Mouse (Mus musculus) spleen, postnatal 14 days (tissue): ENCODE data around the gene Gprin3.

Source experiments
- DNase-seq, 2 experiments: peaks; one replicate each; pipeline ENCODE4 v3.0.0; 2021 to 2022; ENCODE audit warnings: low spot score in 2 of 2

The Gprin3 gene

GRCm38 (mm10) chr6:59425824-59426533 lies at the start of gene Gprin3:
TSS of gene Gprin3 (minus strand) at chr6:59426294.
- DNase-seq, result peak; percentile 27 to 48

GRCm38 (mm10) chr6:59458861-59459260 lies 32.8 kb upstream of the Gprin3 start:
- DNase-seq, result no peak

DNA sequence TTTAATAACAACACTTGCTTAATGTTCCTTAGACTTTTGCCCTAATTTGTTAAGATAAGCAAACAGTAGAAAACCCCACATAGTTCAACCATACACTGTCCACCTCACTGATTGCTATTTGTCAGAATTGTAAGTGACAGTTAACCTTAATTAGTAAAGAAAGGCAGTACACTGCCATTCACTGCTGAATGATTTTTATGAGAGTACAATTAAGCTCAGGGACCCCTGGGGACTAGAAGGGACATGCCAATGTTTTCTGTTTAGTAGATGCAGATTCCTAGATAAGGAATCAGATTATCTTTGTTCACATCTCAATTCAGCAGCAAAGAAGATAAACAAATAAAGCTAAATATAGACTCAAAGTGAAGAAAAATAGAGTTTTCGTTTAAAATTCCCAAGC lies 30.0 kb upstream of the Gprin3 start:
- DNase-seq, result no peak

DNA sequence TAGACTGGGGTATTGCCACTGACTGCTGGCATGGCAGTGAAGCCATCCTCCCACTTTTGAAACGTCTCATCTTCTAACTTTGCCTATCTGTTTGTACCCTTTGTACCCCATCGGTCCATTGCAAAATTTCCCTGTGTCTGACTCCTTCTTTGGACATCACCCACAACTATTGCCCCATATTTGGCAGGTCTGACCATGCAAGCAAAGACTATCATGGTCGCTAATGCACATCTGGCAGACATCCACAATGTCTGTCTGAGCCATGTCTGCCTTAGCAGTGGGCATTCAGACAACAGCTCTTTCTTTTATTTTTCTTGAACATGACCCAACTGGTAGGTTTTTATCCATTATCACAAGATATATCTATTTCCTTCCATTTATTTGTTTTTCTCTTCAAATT lies 25.3 kb upstream of the Gprin3 start:
- DNase-seq, result no peak

DNA sequence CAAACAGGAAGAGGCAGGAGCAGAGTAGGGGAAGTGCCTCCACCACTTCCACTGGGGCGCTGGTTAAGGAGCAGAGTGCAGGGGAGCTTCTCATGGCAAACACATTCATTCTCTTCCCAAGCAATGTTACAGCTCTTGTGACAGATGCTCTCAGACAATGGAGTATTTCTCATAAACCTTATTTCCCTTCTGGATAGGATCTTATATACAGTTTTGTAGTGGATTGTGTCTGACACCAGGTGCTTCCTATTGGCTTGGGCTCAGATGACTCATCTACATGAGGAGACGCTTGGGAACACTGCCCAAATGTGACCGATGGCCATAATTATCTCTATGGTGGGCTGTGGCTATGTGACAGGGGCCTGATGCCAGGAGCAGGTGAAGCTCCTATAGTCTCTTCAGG lies 19.0 kb upstream of the Gprin3 start:
- no peak for DNase-seq

GRCm38 (mm10) chr6:59435906-59436305 lies 9.8 kb upstream of the Gprin3 start:
- no peak for DNase-seq

- DNase-seq, result no peak
These were observed 7.0 kb upstream of the Gprin3 start for GRCm38 (mm10) chr6:59433116-59433515.

- DNase-seq, result no peak
These were observed 416 bp upstream of the Gprin3 start for GRCm38 (mm10) chr6:59426534-59426885.

GRCm38 (mm10) chr6:59424871-59425740 lies 988 bp downstream of the Gprin3 start:
- no peak for DNase-seq

DNA sequence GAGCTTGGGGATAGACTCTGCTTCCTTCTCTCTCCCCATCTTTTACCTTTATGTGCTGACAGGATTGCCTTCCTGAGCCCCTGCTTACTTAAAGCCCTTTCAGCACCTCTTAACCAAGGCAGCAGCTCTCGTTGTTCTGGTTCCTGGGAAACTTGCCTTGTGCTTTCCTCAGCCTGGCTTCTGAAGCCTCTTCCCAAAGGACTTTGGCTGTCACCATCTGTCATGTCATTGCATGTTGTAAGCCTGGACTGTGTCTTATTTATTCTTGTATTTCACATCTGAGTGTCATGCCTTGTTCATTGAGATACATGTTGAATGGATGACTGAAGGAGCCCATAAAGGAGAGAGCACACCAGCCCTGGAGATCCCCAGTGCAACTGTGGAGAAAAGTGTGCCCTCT lies 2.3 kb downstream of the Gprin3 start:
- no peak for DNase-seq

- no peak for DNase-seq
These were observed 6.8 kb downstream of the Gprin3 start for GRCm38 (mm10) chr6:59419264-59419663.

DNA sequence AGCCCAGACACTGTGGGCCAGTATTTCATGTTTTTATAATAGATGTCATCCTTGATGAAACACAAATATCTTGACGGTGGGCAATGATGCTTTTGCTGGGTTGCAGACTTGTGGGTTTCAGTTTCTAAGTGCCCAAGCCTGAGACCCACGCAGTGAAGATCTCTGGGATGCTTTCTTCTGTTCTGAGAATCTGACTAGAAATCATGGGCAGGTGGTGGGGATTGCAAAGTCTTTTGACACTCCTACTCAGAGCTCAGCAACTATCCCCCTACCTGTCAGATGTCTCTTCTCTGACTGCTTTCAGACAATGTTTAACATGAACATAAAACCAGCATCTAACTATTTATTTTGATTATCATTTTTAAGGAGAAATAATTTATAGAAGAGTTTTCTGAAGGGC lies 7.4 kb downstream of the Gprin3 start:
- no peak for DNase-seq

DNA sequence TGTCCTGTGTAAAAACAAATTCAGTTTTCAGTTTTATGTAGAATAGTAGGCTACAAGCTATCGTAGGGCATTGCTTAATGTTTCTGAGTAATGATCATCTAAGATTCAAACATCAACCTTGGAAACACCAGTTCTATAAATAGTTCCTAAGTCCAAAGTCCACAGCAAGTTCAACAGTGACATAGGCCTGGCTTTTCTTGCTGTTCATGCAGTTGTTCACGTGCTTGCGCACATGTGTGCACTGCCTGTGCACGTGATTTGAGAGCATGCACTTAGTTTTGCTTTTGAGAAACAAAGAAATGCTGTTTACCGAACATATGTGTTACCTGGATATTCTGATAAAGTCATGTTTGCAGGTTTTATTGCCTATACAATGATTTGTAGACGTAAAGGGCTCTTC lies 11.3 kb downstream of the Gprin3 start:
- DNase-seq, result no peak

GRCm38 (mm10) chr6:59412417-59413346 lies 13.4 kb downstream of the Gprin3 start:
- no peak for DNase-seq

DNA sequence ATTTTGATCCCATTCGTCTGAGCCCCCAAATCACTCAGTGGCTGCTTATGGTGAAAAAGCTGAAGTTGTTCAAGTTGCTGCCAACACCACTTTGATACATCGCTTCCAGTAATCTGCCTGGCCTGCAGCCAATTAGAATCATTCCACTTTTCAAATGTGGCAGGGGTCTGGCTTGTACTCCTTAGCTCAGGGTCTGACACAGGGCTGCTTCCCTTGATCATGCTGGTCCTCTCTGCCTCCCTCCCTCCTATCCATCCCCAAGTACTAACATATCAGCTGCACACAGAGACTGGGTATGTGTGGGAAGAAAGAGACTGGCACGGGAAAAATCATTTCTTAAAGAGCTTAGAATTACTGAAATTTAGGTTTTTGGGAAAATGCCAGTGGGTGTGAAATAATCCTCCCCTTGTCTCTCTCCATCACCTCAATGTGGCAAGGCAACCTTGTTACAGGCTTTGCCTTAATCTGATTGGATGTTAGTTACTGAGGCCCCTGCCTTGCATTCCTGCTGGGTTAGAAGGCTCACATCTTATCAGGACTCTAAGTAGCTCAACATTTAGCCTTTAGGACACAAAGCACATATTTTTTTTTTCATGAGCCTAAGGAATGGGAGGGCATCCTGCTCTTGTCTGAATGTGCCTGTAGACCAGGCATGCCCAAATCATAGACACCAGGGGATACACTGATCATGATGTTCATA lies 16.9 kb downstream of the Gprin3 start:
- no peak for DNase-seq

- no peak for DNase-seq
These were observed 18.6 kb downstream of the Gprin3 start for GRCm38 (mm10) chr6:59407482-59407997.

DNA sequence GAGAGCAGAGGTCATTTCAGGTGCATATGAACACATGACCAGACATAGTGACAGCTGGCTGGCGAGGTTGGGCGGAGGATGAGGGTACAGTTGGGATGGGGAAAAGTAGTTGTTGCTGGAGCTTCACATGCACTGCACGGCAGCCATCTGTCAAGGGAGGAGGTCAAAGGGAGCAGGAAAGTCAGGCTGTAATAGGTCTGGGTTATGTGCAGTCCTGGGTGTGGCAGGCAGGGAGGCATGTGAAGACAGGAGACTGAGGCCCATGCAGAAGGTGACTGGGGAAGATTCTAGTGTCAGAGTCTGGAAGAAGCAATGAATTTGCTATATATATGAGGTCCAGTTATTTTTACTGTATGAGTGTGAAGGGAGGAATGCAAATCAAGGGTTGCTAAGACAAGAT lies 35.9 kb downstream of the Gprin3 start:
- no peak for DNase-seq

- no peak for DNase-seq
These were observed 60.8 kb downstream of the Gprin3 start for GRCm38 (mm10) chr6:59365300-59365699.

DNA sequence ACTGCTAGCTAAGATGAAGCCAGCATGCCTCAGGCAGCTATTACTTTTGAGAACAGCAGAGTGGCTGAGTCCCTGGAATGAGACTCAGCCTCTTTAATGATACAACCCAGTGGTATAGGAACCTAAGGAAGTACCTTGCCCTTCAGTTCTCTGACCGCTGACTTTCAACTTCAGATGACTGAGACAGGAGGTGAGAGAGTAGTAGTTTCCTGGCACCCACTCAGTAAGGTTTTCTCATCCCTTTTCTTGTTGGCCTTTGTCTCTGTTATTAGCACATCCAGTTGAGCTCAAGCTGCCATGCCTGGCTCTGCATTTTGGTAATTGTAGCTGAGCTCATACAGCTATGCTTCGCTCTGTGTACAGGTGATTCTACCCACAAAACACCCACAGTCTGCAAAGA lies 62.8 kb downstream of the Gprin3 start:
- DNase-seq, result no peak

DNA sequence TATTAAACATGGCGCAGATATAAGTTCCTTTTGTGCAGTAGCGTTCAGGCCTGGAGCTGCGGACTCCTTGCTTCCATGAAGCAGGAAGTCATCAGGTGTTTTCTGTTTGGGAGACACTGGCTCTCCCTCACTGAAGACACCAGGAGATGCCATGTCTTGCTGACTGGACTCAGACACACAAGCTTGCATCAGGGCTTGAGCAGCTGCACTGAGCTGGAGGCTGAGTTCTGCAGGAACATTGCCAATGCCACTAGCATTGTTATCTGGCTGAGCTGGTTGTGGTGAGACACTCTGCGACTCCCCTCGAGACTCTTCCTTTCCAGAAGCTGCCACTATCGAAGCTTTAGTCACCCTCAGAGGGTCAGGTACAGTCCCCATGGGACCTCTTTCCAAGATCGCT lies 71.2 kb downstream of the Gprin3 start:
- DNase-seq, result no peak

DNA sequence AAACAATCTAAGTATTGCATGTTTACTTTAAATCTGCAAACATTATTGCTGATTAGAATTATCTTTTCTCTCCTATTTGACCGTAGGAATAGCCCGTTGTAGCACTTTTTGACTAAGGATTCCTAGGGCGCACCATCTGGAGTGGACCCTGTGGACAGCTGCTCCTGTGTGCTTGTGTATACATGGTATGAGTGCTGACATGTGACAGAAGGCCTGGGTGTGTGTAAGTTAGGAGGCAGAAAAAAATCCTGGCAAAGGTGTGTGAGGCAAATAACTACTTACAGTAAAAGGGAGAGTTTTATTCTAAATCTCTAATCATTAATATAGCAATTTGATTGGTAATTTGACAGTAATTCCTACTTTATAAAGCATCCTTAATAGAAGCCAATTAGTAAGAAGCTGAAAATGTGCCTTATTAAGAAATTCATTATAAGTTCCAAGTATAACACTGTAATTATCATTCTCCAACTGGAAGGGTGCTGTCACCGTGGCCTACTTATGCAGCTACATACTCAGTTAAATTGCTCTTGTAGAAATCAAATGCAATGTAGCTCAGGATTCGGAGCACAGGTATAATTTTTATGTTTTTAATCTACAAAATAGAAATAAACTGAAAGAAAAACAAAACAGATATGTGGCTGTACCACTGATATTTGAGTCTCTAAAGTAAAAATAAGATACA lies 74.8 kb downstream of the Gprin3 start:
- no peak for DNase-seq
